In genomic region chr2:27088071-27088644, GRCm38 (mm10) we compare ENCODE assay signal across 8 mouse cellular contexts. TPM values are rescaled to one million over a fixed set of nuclear protein-coding genes. Genes with fewer than 3 reads are reported as not detected.
DNase-seq lines count a peak whose midpoint lies in the region; ATAC-seq and TF ChIP-seq lines count a peak whose summit lies in the region.

No protein-coding gene starts in this region.

- 36% methylated on average over 18 of the region's 18 CpGs for WGBS in cerebellum, adult 2 months
- WGBS in heart, embryonic 15.5 days: 52% methylated on average over 18 of the region's 18 CpGs
- 69% methylated on average over 18 of the region's 18 CpGs for WGBS in limb, embryonic 10.5 days
- 72% methylated on average over 18 of the region's 18 CpGs for WGBS in forebrain, embryonic 14.5 days

- H3K27me3 ChIP-seq in cerebellum, adult 2 months (ENCODE audit: control insufficient read depth, insufficient read depth, low read length): no peaks in the 10 kb centered on the region
- H3K27me3 ChIP-seq in heart, embryonic 15.5 days: no peaks in the 10 kb centered on the region
- H3K27me3 ChIP-seq in limb, embryonic 10.5 days (ENCODE audit: low read depth, poor library complexity, severe bottlenecking): no peaks in the 10 kb centered on the region
- H3K27me3 ChIP-seq in forebrain, embryonic 14.5 days (replicated peaks; ENCODE audit: control insufficient read depth, insufficient read depth, low read length): no peaks in the 10 kb centered on the region

- H3K4me2 ChIP-seq in heart, embryonic 15.5 days: no peak overlapping the region
- no peak overlapping the region for H3K4me2 ChIP-seq in forebrain, embryonic 14.5 days (ENCODE audit: low read length)

- peaks cover 3% of the 10 kb centered on the region for H3K4me1 ChIP-seq in cerebellum, adult 2 months (ENCODE audit: control insufficient read depth, insufficient read depth, low read length)
- H3K4me1 ChIP-seq in heart, embryonic 15.5 days (replicated peaks): peaks cover 55% of the 10 kb centered on the region
- H3K4me1 ChIP-seq in limb, embryonic 10.5 days: peaks cover 61% of the 10 kb centered on the region
- no peaks in the 10 kb centered on the region for H3K4me1 ChIP-seq in forebrain, embryonic 14.5 days (ENCODE audit: control insufficient read depth, insufficient read depth, low read length)

- no peaks in the 10 kb centered on the region for H3K36me3 ChIP-seq in heart, embryonic 15.5 days
- H3K36me3 ChIP-seq in limb, embryonic 10.5 days: peaks cover 11% of the 10 kb centered on the region; the same call in 1 of the 2 replicates
- no peaks in the 10 kb centered on the region for H3K36me3 ChIP-seq in forebrain, embryonic 14.5 days (ENCODE audit: control insufficient read depth, insufficient read depth, low read length)

- H3K4me3 ChIP-seq in cerebellum, adult 2 months (replicated peaks; ENCODE audit: insufficient read depth, low read depth, low read length): no peak overlapping the region
- H3K4me3 ChIP-seq in heart, embryonic 15.5 days: no peak overlapping the region
- no peak overlapping the region for H3K4me3 ChIP-seq in limb, embryonic 10.5 days
- no peak overlapping the region for H3K4me3 ChIP-seq in forebrain, embryonic 14.5 days (ENCODE audit: low read depth, low read length)

- H3K9ac ChIP-seq in heart, embryonic 15.5 days: no peak overlapping the region
- no peak overlapping the region for H3K9ac ChIP-seq in forebrain, embryonic 14.5 days (ENCODE audit: low read length)

- peak; percentile 40 to 54 for DNase-seq in cerebellum, postnatal 14 days
- no peak for DNase-seq in cerebellum, adult 2 months
- peak; percentile 66 to 74 for DNase-seq in adrenal gland, postnatal 36 days
- no peak for DNase-seq in limb, embryonic 10.5 days (ENCODE audit: low spot score)
- peak; percentile 80 for DNase-seq in testis, postnatal 10 days (ENCODE audit: low spot score)
- DNase-seq in forebrain, embryonic 14.5 days (ENCODE audit: low spot score): no peak
- DNase-seq in left cerebral cortex, adult 9 months (ENCODE audit: low spot score in 2 of 2): no peak

- no peak overlapping the region for H3K27ac ChIP-seq in cerebellum, adult 2 months (ENCODE audit: insufficient read depth, low read length)
- H3K27ac ChIP-seq in heart, embryonic 15.5 days: peak overlapping the region; percentile 71
- H3K27ac ChIP-seq in limb, embryonic 10.5 days: peak overlapping the region; percentile 17
- no peak overlapping the region for H3K27ac ChIP-seq in forebrain, embryonic 14.5 days (ENCODE audit: low read depth, low read length)

- no peak for TF ChIP-seq CTCF in cerebellum, adult 2 months (IDR thresholded peaks at IDR 0.05; ENCODE audit: borderline replicate concordance, insufficient read depth, low read depth, low read length)

- peak; percentile 56 for ATAC-seq in heart, embryonic 15.5 days (replicated peaks; ENCODE audit: insufficient number of reproducible peaks, insufficient read depth, low FRiP score, low read depth)
- ATAC-seq in forebrain, embryonic 14.5 days: no peak

- no peaks in the 10 kb centered on the region for H3K9me3 ChIP-seq in heart, embryonic 15.5 days (replicated peaks)
- H3K9me3 ChIP-seq in limb, embryonic 10.5 days (replicated peaks): no peaks in the 10 kb centered on the region
- no peaks in the 10 kb centered on the region for H3K9me3 ChIP-seq in forebrain, embryonic 14.5 days (replicated peaks; ENCODE audit: control insufficient read depth, low read length)

- TF ChIP-seq POLR2A in cerebellum, adult 2 months (IDR thresholded peaks at IDR 0.05; ENCODE audit: borderline replicate concordance, insufficient read depth, low read length): no peak

RNA-seq across cellular contexts. Expression of gene Adamtsl2, which starts 9.0 kb away (rescaled TPM):
- 3.8 and 4.1 TPM in 2 replicates for polyA plus RNA-seq in cerebellum, adult 2 months (2012; rRNA removed)
- total RNA-seq in adrenal gland, postnatal 36 days (2021): 10 to 100 TPM; 15.7 to 31.7 TPM
- polyA plus RNA-seq in heart, embryonic 15.5 days (2015; fragmentation: Nextera tagmentation; extraction: Ambion mirVana): 12.3 and 13.8 TPM in 2 replicates
- 3.5 and 9.1 TPM in 2 replicates for polyA plus RNA-seq in limb, embryonic 10.5 days (2016; fragmentation: Nextera tagmentation; extraction: Ambion mirVana)
- 10.4 TPM in 2 replicates for polyA plus RNA-seq in forebrain, embryonic 14.5 days (2014; fragmentation: Nextera tagmentation; extraction: Ambion mirVana)

RNA-seq across cellular contexts. Expression of gene Mymk, which starts 16.2 kb away (rescaled TPM):
- 0.22 and 0.43 TPM in 2 replicates for polyA plus RNA-seq in cerebellum, adult 2 months (2012; rRNA removed)
- not detected for total RNA-seq in adrenal gland, postnatal 36 days (2021)
- polyA plus RNA-seq in heart, embryonic 15.5 days (2015; fragmentation: Nextera tagmentation; extraction: Ambion mirVana): 0.18 and 0.42 TPM in 2 replicates
- 0.16 and 1.5 TPM in 2 replicates for polyA plus RNA-seq in limb, embryonic 10.5 days (2016; fragmentation: Nextera tagmentation; extraction: Ambion mirVana)
- polyA plus RNA-seq in forebrain, embryonic 14.5 days (2014; fragmentation: Nextera tagmentation; extraction: Ambion mirVana): not detected in 2 replicates

RNA-seq across cellular contexts. Expression of gene Fam163b, which starts 54.1 kb away (rescaled TPM):
- polyA plus RNA-seq in cerebellum, adult 2 months (2012; rRNA removed): 19.7 and 24.3 TPM in 2 replicates
- 1 to 10 TPM; 1.1 to 1.7 TPM for total RNA-seq in adrenal gland, postnatal 36 days (2021)
- 0.39 and 0.67 TPM in 2 replicates for polyA plus RNA-seq in heart, embryonic 15.5 days (2015; fragmentation: Nextera tagmentation; extraction: Ambion mirVana)
- 0.48 and 0.79 TPM in 2 replicates for polyA plus RNA-seq in limb, embryonic 10.5 days (2016; fragmentation: Nextera tagmentation; extraction: Ambion mirVana)
- polyA plus RNA-seq in forebrain, embryonic 14.5 days (2014; fragmentation: Nextera tagmentation; extraction: Ambion mirVana): 2.4 and 3.2 TPM in 2 replicates

Comparison
In these comparisons a context has a peak if more than half of its experiments do, and no peak if none do; other contexts are left out.
1. DNase-seq: peak in cerebellum, postnatal 14 days (2 of 2), adrenal gland, postnatal 36 days (2 of 2) and testis, postnatal 10 days (single experiment); none in cerebellum, adult 2 months (0 of 2), limb, embryonic 10.5 days (single experiment), forebrain, embryonic 14.5 days (single experiment) and left cerebral cortex, adult 9 months (0 of 2).
2. H3K27ac ChIP-seq: peak in heart, embryonic 15.5 days (single experiment) and limb, embryonic 10.5 days (single experiment); none in cerebellum, adult 2 months (single experiment) and forebrain, embryonic 14.5 days (single experiment).